Mouse (Mus musculus) layer of hippocampus, adult 8-10 months (tissue): ENCODE data around the gene Slc8b1. TPM values are rescaled to one million over a fixed set of nuclear protein-coding genes. Genes with fewer than 3 reads are reported as not detected.
A peak's percentile ranks its signal among the peaks of the same experiment; 100 is the strongest.

ENCODE experiments used
- DNase-seq, 2 experiments: peaks; one replicate each; pipeline ENCODE4 v3.0.0; 2022; ENCODE audit warnings: low spot score in 2 of 2
- total RNA-seq, 4 experiments: library from RNA; stranded (reverse); gene quantifications; 2 replicates each; pipeline ENCODE4 v1.2.4; 2022

Slc8b1 gene
- 10 to 100 TPM in 1 of 4 experiments, 1 to 10 TPM in 3; 9.6 to 10.8 (median 9.8) TPM for total RNA-seq

DNA sequence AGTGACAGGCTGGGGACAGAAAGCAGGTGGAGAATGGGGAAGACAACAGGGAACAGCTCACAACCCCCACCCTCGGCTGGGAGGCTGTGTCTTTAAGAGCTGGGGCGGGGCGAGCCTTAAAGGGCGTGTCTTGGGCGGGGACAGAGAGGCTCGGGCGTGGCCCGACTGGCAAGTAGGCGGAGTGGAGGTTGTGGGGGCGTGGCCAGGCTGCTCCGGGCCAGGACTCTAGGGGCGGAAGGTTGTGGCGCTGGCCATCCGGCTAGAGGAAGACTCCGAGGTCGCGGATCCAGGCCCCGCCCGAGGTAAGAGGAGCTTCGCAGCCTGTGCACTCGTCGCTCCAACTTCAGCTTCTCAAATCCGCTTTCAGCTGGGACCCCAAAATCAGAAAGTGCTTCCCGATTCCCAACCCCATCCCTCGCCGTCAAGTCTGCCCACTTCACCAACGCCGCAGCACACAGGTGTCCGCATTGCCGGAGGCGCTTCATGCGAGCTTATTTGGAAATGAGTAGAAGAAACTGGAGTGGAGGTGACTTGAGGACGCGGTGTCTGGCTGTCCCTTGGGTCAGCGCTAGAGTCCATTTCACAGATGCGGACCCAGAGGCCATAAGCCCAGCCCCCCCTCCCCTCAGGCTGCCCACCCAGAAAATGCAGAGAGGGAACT is at the start of gene Slc8b1:
Gene Slc8b1 (plus strand): TSS at position 187 of the 661 bp plus-strand sequence.
- peak; percentile 80 to 85 for DNase-seq

DNA sequence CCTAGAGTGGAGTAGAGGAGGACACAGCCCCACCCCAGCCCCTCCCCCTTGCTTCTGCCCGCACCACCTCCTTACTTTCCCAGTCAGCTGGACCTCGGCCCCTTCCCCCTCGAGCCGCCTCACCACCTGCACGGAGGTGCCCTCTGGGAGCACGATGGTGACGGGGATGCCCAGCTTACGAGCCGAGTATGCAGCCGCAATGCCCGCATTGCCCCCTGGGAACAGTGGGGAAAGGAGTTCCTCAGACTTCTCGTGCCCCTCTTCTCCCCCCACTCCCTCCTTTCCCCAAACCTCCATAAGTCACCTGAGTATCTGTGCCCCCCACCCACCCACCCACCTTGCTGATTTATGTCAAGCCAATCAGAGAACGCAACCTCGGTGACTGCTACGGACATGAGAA is 49.1 kb upstream of the Slc8b1 start:
- DNase-seq, result no peak

GRCm38 (mm10) chr5:120464321-120464720 is 46.6 kb upstream of the Slc8b1 start:
- DNase-seq, result no peak

DNA sequence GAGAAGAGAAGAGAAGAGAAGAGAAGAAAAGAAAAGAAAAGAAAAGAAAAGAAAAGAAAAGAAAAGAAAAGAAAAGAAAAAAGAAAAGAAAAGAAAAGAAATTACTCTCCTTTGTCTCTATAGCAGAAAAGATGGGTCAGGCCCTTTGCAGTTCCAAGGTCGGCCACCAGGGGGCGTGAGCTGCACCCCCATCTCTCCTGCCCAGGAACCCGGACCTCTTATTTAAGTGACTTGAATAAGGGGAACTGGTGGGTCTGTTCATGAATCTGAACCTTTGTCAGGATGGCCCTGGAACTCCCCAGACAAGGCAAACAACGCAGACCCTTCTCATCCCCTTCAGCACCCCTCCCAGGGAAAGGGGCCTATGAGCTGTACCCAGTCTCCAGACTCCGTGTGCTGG is 45.9 kb upstream of the Slc8b1 start:
- DNase-seq, result no peak

GRCm38 (mm10) chr5:120465860-120466259 is 45.1 kb upstream of the Slc8b1 start:
- no peak for DNase-seq

- DNase-seq, result no peak
Measured at GRCm38 (mm10) chr5:120467026-120467425, 43.9 kb upstream of the Slc8b1 start.

DNA sequence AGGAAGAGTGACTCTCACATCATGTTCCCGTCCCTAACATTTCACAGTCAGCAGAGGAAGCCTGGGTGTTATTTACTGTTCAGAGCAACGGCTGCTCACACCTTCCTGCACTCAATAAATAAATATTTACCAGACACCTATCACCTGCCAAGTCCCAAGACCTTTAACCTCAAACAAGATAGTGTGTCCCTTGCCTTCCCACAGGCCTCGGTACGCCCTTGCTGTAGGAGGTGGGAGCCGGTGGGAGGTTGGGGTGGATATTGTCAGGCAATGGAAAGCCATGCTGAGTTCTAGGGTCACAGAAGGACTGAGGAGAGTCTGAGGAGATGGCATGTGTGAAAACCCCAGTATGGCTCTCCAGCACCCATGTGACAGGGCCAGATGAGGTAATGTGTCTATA is 42.6 kb upstream of the Slc8b1 start:
- no peak for DNase-seq

- no peak for DNase-seq
Measured at GRCm38 (mm10) chr5:120468830-120469229, 42.1 kb upstream of the Slc8b1 start.

- no peak for DNase-seq
Measured at GRCm38 (mm10) chr5:120471538-120471937, 39.4 kb upstream of the Slc8b1 start.

- DNase-seq, result no peak
Measured at GRCm38 (mm10) chr5:120472770-120473169, 38.2 kb upstream of the Slc8b1 start, which contains the start of gene Sdsl. Sdsl (minus strand) TSS chr5:120472810.

- no peak for DNase-seq
Measured at GRCm38 (mm10) chr5:120473361-120473760, 37.6 kb upstream of the Slc8b1 start.

GRCm38 (mm10) chr5:120475861-120476260 is 35.1 kb upstream of the Slc8b1 start:
- DNase-seq, result no peak

- no peak for DNase-seq
Measured at GRCm38 (mm10) chr5:120476296-120476695, 34.7 kb upstream of the Slc8b1 start, which contains the start of gene Sds. Sds (plus strand) TSS chr5:120476526.

DNA sequence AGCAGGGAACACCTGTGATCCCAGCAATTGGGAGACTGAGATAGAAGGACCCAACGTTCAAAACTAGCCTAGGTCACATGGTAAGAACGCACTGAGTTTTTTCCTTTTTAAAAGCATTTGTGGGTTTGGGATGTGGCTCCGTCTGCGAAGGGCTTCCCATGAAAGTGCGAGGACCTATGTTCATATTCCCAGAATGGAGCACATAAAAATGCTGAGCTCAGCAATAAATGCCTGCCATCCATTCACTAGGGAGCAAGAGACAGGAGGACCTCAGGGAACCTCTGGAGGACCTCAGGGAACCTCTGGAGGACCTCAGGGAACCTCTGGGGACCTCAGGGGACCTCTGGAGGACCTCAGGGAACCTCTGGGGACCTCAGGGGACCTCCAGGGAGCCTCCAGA is 33.0 kb upstream of the Slc8b1 start:
- no peak for DNase-seq

GRCm38 (mm10) chr5:120479538-120479937 is 31.4 kb upstream of the Slc8b1 start:
- DNase-seq, result no peak

GRCm38 (mm10) chr5:120481205-120481604 is 29.8 kb upstream of the Slc8b1 start:
- DNase-seq, result no peak

GRCm38 (mm10) chr5:120483399-120483798 is 27.6 kb upstream of the Slc8b1 start:
- DNase-seq, result no peak

- no peak for DNase-seq
Measured at GRCm38 (mm10) chr5:120487844-120488243, 23.1 kb upstream of the Slc8b1 start.

- DNase-seq, result peak in 1 of 2 experiments; percentile 68
Measured at GRCm38 (mm10) chr5:120490679-120491192, 20.2 kb upstream of the Slc8b1 start.

DNA sequence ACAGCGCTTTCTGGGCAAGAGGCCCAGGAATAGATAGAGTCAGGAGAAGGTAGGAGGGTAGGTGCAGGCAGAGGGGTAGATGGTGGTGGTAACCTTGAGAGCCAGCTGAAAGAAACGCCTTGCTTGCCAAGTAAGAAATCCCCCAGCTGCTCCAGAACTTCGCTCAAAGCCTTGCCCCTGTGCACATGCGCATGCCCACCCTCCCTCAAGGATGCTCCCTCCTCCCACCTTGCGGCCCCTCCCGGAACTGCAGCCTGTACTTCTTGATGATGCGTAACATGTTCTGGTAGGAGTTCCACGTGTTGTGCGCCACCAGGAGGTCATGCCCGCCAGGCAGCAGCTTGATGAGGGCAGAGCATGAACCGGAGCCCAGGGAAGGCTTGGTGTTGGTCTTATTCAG is 18.5 kb upstream of the Slc8b1 start:
- DNase-seq, result no peak

DNA sequence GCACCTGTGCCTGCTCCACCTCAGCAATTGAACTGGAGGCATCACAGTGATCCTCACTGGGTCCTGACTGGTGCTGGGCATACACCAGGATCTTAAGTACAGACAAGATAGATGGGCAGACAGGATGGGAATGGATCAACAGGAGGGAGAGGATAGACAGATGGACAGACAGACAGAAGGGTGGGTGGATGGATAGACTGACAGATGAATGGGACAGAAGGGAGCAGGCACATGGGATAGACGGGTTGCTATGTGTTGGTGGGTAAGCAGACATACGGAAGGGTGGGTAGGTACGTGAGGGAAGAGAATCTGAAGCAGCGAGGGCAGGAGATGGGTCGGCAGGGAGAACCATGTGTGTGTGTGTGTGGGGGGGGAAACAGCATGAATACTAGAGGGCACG is 17.5 kb upstream of the Slc8b1 start:
- DNase-seq, result peak; percentile 36 to 57

DNA sequence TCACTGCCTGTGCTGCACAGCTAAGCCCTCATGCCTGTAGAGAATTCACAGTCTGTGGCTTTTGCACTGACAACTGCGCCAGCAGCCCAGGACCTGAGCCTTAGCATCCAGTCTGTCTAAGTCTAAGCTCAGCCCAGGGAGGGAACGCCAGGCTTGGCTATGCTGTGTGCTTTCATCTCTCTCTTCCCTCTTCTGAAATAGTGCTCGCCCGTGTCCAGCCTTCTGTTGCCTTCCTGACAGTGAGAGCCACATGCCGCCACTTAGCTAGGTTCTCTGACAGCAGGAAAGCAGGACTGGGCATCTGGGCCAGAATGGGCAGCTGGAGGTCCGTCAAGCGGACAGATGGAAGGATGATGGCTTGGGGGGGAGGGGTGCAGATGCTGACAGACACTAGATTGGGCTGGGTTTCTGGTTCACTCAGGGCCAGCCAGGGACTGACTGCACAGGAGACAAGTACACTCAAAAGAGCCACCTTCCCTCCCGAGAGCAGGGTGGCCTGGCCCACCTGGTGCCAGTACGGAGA is 17.0 kb upstream of the Slc8b1 start:
- no peak for DNase-seq
